Mouse (Mus musculus): ENCODE data around the gene Gramd1b. TPM values are rescaled to one million over a fixed set of nuclear protein-coding genes. Genes with fewer than 3 reads are reported as not detected.
"Not testable (repeated sequence)": the region's sequence is repeated elsewhere in the genome, so short reads cannot be mapped to it uniquely, and the experiment has no call there.

The Gramd1b gene
- polyA plus RNA-seq, 1 experiment from 2014 or later: 7.1 TPM

DNA sequence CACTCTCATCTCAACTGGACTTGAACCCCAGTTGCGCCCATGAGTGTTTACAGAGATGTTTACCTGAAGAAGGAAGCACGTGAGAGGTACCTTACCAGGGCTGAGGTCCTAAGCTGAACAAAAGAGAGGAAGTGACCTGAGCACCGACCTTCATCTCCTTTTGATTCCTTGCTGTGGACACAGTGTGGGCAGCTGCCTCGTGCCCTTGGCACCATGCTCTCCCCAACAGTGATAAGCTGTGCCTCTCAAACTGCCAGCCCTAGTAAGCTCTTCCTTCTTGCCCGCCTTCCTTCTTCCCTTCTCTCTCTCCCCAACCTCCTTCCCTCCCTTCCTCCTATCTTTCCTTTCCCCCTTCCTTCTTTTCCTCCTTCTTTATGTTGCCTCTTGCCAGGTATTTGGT, 26.3 kb downstream of the Gramd1b start:
- DNase-seq (ENCODE audit: low spot score) (no peak), ATAC-seq (ENCODE audit: low read depth) (no peak)
- 79% methylated on average over 5 of the region's 5 CpGs for WGBS
- no peaks in the 10 kb centered on the region for H3K27me3 ChIP-seq (replicated peaks; ENCODE audit: control insufficient read depth, insufficient read depth, low read length)
- H3K9ac ChIP-seq (ENCODE audit: low read depth, low read length): no peak overlapping the region
- no peak overlapping the region for H3K27ac ChIP-seq (replicated peaks; ENCODE audit: low read depth, low read length)
- no peaks in the 10 kb centered on the region for H3K9me3 ChIP-seq (ENCODE audit: control insufficient read depth, low read length)
- no peaks in the 10 kb centered on the region for H3K36me3 ChIP-seq (ENCODE audit: control insufficient read depth, insufficient read depth, low read length)
- H3K4me1 ChIP-seq (ENCODE audit: control insufficient read depth, insufficient read depth, low read length): no peaks in the 10 kb centered on the region
- H3K4me3 ChIP-seq (ENCODE audit: low read depth, low read length): no peak overlapping the region
- no peak overlapping the region for H3K4me2 ChIP-seq (ENCODE audit: low read depth, low read length)

GRCm38 (mm10) chr9:40500691-40501090, 30.5 kb downstream of the Gramd1b start:
- Histone ChIP-seq H3K9ac (ENCODE audit: low read depth, low read length) (no peak overlapping the region), H3K36me3 (ENCODE audit: control insufficient read depth, insufficient read depth, low read length) (no peaks in the 10 kb centered on the region), H3K9me3 (ENCODE audit: control insufficient read depth, low read length) (no peaks in the 10 kb centered on the region), H3K4me2 (ENCODE audit: low read depth, low read length) (no peak overlapping the region), H3K4me3 (ENCODE audit: low read depth, low read length) (no peak overlapping the region), H3K4me1 (ENCODE audit: control insufficient read depth, insufficient read depth, low read length) (no peaks in the 10 kb centered on the region), H3K27ac (replicated peaks; ENCODE audit: low read depth, low read length) (no peak overlapping the region), H3K27me3 (replicated peaks; ENCODE audit: control insufficient read depth, insufficient read depth, low read length) (no peaks in the 10 kb centered on the region)
- DNase-seq (ENCODE audit: low spot score): no peak
- no peak for ATAC-seq (ENCODE audit: low read depth)

DNA sequence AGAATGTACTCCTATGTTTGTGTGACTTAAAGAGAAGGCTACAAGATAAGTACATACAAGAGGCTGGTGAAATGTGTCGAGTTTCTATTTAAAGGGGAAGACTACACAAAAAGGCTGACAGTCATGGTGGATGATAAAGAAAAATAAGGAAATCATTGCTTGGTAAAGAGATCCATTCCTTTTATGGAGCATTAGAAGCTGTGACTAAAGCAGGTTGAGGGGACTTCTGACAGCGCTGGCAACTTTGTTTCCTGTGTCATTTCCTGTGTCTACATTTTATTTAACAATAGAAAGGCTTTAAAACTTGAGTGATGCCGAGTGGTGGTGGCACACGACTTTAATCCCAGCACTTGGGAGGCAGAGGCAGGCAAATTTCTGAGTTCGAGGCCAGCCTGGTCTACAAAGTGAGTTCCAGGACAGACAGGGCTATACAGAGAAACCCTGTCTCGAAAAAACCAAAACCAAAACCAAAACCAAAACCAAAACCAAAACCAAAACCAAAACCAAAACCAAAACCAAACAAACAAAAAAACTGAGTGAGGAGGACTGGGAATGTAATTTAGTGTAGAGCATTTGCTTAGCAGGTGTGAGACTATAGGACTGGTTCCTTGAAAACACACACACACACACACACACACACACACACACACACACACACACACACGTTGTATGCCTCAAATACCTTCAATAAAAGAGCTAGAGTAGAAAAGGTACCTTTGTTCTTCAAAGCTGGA, 48.7 kb downstream of the Gramd1b start:
- not testable (repeated sequence) for H3K36me3 ChIP-seq (ENCODE audit: control insufficient read depth, insufficient read depth, low read length); DNase-seq (ENCODE audit: low spot score); H3K9ac ChIP-seq (ENCODE audit: low read depth, low read length); H3K4me3 ChIP-seq (ENCODE audit: low read depth, low read length); H3K4me2 ChIP-seq (ENCODE audit: low read depth, low read length); H3K9me3 ChIP-seq (ENCODE audit: control insufficient read depth, low read length); H3K27me3 ChIP-seq (replicated peaks; ENCODE audit: control insufficient read depth, insufficient read depth, low read length); H3K4me1 ChIP-seq (ENCODE audit: control insufficient read depth, insufficient read depth, low read length); ATAC-seq (ENCODE audit: low read depth); H3K27ac ChIP-seq (replicated peaks; ENCODE audit: low read depth, low read length)
- 76% methylated on average over 7 of the region's 7 CpGs for WGBS

GRCm38 (mm10) chr9:40481271-40481670, 49.9 kb downstream of the Gramd1b start:
- no peak overlapping the region for H3K4me2 ChIP-seq (ENCODE audit: low read depth, low read length)
- no peaks in the 10 kb centered on the region for H3K36me3 ChIP-seq (ENCODE audit: control insufficient read depth, insufficient read depth, low read length)
- H3K9ac ChIP-seq (ENCODE audit: low read depth, low read length): no peak overlapping the region
- WGBS: 61% methylated on average over 3 of the region's 3 CpGs
- no peak overlapping the region for H3K27ac ChIP-seq (replicated peaks; ENCODE audit: low read depth, low read length)
- DNase-seq (ENCODE audit: low spot score) (no peak), ATAC-seq (ENCODE audit: low read depth) (no peak)
- H3K9me3 ChIP-seq (ENCODE audit: control insufficient read depth, low read length): no peaks in the 10 kb centered on the region
- H3K27me3 ChIP-seq (replicated peaks; ENCODE audit: control insufficient read depth, insufficient read depth, low read length): no peaks in the 10 kb centered on the region
- H3K4me3 ChIP-seq (ENCODE audit: low read depth, low read length): no peak overlapping the region
- no peaks in the 10 kb centered on the region for H3K4me1 ChIP-seq (ENCODE audit: control insufficient read depth, insufficient read depth, low read length)

GRCm38 (mm10) chr9:40479333-40479732, 51.9 kb downstream of the Gramd1b start:
- Histone ChIP-seq H3K4me3 (ENCODE audit: low read depth, low read length) (no peak overlapping the region), H3K9me3 (ENCODE audit: control insufficient read depth, low read length) (no peaks in the 10 kb centered on the region), H3K4me2 (ENCODE audit: low read depth, low read length) (no peak overlapping the region), H3K36me3 (ENCODE audit: control insufficient read depth, insufficient read depth, low read length) (no peaks in the 10 kb centered on the region), H3K27me3 (replicated peaks; ENCODE audit: control insufficient read depth, insufficient read depth, low read length) (no peaks in the 10 kb centered on the region), H3K27ac (replicated peaks; ENCODE audit: low read depth, low read length) (no peak overlapping the region), H3K9ac (ENCODE audit: low read depth, low read length) (no peak overlapping the region), H3K4me1 (ENCODE audit: control insufficient read depth, insufficient read depth, low read length) (no peaks in the 10 kb centered on the region)
- 40% methylated on average over 4 of the region's 4 CpGs for WGBS
- ATAC-seq (ENCODE audit: low read depth): no peak
- DNase-seq (ENCODE audit: low spot score): peak; percentile 29

DNA sequence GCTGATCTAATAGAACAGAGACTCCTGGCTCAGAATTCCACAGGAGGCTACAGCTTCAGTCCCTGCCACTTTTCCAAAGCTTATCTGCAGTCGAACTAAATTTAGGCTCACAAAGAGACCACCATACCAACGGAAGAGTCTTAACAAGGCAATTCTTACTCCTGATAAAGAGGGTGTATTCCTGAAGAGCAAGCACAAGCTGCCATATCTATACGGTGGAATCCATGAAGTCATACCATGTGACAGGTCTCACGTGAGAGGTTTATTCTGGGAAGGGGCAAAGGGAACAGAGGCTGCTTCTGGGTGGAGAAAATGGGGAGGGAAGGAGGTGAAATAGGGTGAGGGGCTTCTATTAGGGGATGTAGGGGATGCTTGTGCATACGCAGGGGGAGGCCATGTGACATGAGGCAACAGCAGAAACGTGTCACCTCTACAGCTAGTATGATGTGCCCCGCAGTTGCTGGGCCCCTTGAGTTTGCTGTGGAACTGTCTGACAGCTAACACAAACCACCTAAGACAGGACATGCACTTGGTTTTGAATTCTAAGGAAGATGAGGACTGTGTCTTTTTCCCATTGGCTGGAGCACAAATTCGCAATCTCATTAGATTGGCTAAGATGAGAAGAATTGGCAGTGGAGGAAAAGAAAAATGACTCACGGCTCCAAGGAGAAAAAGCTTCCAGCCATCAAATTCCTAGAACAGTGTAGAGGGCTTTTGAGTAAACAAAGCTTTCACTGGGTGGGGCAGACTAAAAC, 52.9 kb downstream of the Gramd1b start:
- H3K4me1 ChIP-seq (ENCODE audit: control insufficient read depth, insufficient read depth, low read length): no peaks in the 10 kb centered on the region
- no peak for ATAC-seq (ENCODE audit: low read depth)

GRCm38 (mm10) chr9:40477611-40478010, 53.6 kb downstream of the Gramd1b start:
- no peaks in the 10 kb centered on the region for H3K9me3 ChIP-seq (ENCODE audit: control insufficient read depth, low read length)
- H3K9ac ChIP-seq (ENCODE audit: low read depth, low read length): no peak overlapping the region
- no peak for ATAC-seq (ENCODE audit: low read depth)
- H3K4me3 ChIP-seq (ENCODE audit: low read depth, low read length): no peak overlapping the region
- H3K27me3 ChIP-seq (replicated peaks; ENCODE audit: control insufficient read depth, insufficient read depth, low read length): no peaks in the 10 kb centered on the region
- no peak overlapping the region for H3K4me2 ChIP-seq (ENCODE audit: low read depth, low read length)
- 81% methylated on average over 2 of the region's 2 CpGs for WGBS
- no peaks in the 10 kb centered on the region for H3K36me3 ChIP-seq (ENCODE audit: control insufficient read depth, insufficient read depth, low read length)
- no peaks in the 10 kb centered on the region for H3K4me1 ChIP-seq (ENCODE audit: control insufficient read depth, insufficient read depth, low read length)
- H3K27ac ChIP-seq (replicated peaks; ENCODE audit: low read depth, low read length): no peak overlapping the region
- no peak for DNase-seq (ENCODE audit: low spot score)

More for the DNA sequence above, 52.9 kb downstream of the Gramd1b start:
- no peak overlapping the region for H3K4me3 ChIP-seq (ENCODE audit: low read depth, low read length)
- no peak overlapping the region for H3K9ac ChIP-seq (ENCODE audit: low read depth, low read length)
- WGBS: 81% methylated on average over 9 of the region's 9 CpGs
- H3K27me3 ChIP-seq (replicated peaks; ENCODE audit: control insufficient read depth, insufficient read depth, low read length): no peaks in the 10 kb centered on the region
- no peaks in the 10 kb centered on the region for H3K9me3 ChIP-seq (ENCODE audit: control insufficient read depth, low read length)
- no peak for DNase-seq (ENCODE audit: low spot score)
- H3K27ac ChIP-seq (replicated peaks; ENCODE audit: low read depth, low read length): no peak overlapping the region
- H3K36me3 ChIP-seq (ENCODE audit: control insufficient read depth, insufficient read depth, low read length): no peaks in the 10 kb centered on the region
- no peak overlapping the region for H3K4me2 ChIP-seq (ENCODE audit: low read depth, low read length)

- H3K4me1 ChIP-seq (ENCODE audit: control insufficient read depth, insufficient read depth, low read length): no peaks in the 10 kb centered on the region
- no peak overlapping the region for H3K4me2 ChIP-seq (ENCODE audit: low read depth, low read length)
- no peak overlapping the region for H3K27ac ChIP-seq (replicated peaks; ENCODE audit: low read depth, low read length)
- no peak overlapping the region for H3K4me3 ChIP-seq (ENCODE audit: low read depth, low read length)
- H3K9me3 ChIP-seq (ENCODE audit: control insufficient read depth, low read length): no peaks in the 10 kb centered on the region
- H3K36me3 ChIP-seq (ENCODE audit: control insufficient read depth, insufficient read depth, low read length): no peaks in the 10 kb centered on the region
- no peak for DNase-seq (ENCODE audit: low spot score)
- H3K27me3 ChIP-seq (replicated peaks; ENCODE audit: control insufficient read depth, insufficient read depth, low read length): no peaks in the 10 kb centered on the region
- ATAC-seq (ENCODE audit: low read depth): no peak
- no peak overlapping the region for H3K9ac ChIP-seq (ENCODE audit: low read depth, low read length)
- WGBS: 89% methylated on average over 11 of the region's 11 CpGs
Measured at GRCm38 (mm10) chr9:40476098-40476497, 55.1 kb downstream of the Gramd1b start.

Data from embryonic facial prominence, embryonic 14.5 days (tissue).